Mouse (Mus musculus): ENCODE data around the gene Washc2. TPM values are rescaled to one million over a fixed set of nuclear protein-coding genes. Genes with fewer than 3 reads are reported as not detected.

The Washc2 gene
- total RNA-seq, 1 experiment from 2014 or later: 41.2 TPM

DNA sequence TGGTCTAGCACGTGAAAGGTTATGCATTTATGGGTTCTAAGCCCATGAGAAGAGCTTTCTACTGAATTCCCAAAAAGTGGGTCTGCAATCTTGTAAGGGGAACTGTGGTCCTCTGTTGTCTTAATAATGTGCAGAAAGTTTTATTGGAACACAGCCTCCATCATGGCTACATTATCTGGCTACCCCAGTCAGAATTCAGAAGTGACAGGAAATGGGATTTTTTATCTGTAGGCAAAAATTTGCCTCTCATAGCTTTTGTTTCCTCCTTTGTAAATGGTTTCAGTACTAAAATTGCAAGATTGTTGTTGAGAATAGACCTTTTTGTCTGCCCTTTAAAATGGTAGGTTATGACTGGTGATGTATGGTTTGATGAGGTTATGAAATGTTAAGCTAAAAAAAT lies 55.0 kb downstream of the Washc2 start:
- DNase-seq: no peak

GRCm38 (mm10) chr6:116264018-116264651 lies 56.3 kb downstream of the Washc2 start, which contains the start of gene Zfand4:
Gene Zfand4, plus strand, starts transcription at chr6:116264222.
- DNase-seq: peak; percentile 96

- no peak for DNase-seq
Measured at GRCm38 (mm10) chr6:116264836-116265235, 57.0 kb downstream of the Washc2 start.

DNA sequence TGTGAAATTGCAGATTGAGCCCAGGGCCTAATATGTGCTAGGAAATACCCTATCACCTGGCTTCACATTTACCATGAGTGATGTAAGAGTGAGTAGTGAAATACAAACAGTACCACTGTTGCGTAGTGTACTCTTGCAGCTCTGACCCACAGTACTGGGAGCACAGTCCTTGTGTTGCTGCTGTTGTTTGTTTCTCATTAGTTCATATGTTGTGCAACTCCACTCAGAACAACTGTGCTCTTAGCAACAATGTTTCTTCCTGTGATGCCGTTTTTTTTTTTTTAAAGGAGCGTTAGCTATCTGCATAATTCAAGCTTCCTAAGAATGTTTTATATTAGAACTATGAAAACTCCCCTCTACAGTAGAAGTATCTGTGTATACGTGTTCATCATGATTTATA lies 57.8 kb downstream of the Washc2 start:
- DNase-seq: no peak

GRCm38 (mm10) chr6:116266273-116267109 lies 58.7 kb downstream of the Washc2 start:
- DNase-seq: peak; percentile 26

DNA sequence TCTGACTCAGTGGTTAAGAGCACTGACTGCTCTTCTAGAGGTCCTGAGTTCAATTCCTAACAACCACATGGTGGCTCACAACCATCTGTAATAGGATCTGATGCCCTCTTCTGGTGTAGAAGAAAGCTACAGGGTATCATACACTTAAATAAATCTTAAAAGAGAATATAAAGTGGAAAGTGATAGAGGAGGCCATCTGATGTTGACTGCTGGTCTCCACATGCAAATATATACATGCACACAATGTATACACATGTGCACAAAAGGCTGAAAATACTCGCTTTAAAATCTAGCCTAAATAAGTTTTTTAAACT lies 59.2 kb downstream of the Washc2 start:
- no peak for DNase-seq

- DNase-seq: no peak
Measured at GRCm38 (mm10) chr6:116275695-116276094, 67.9 kb downstream of the Washc2 start.

DNA sequence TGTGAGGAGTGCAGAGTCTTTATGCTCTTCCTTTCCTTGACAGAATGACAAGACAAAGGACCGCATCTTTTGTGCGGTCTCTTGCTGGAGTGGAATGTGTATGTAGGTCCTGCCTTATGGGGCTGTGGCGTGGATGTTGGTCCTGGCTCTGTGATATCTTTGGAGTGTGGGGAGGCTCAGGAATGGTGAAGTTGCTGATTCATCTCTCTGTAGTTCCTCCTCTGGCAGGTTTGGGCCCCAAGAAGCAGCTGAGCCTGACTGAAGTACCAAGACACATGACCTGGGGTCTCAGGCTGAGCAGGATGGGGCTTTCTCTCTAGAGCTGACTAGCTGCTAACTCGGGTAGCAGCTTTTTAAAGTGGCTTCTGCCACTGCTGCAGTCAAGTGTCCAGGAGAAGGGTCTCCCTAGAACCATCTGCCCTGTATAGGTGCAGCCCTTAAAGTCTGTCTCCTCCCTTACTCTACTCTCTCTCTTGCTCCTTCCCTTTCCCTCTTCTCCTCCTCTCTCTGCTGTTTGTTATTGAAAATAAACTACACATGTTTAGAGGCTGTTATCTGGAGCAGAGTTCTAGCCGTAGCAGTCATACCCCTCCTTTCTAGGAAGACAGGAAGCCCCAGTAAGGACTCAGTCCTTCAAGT lies 71.0 kb downstream of the Washc2 start:
- DNase-seq: no peak

GRCm38 (mm10) chr6:116281014-116281413 lies 73.2 kb downstream of the Washc2 start:
- no peak for DNase-seq

- DNase-seq: peak; percentile 21
Measured at GRCm38 (mm10) chr6:116282546-116282945, 74.7 kb downstream of the Washc2 start.

DNA sequence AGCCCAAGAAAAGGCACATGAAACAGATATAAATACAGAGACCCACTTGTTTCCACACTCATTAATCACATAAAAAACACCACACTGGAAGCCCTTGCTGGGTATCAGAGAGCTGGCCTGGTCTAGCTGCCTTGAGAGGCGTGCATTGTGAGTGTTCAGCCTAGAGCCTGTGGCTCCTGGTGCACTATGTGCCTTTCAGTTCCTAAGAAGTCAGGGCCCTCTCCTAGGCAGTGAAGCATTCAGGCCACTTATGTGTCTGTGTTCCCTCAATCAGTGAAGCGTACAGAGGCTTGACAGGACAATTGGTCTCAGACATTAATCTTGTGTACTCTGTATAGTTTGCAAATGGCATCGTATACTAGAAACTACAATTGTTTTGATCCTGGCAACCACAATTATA lies 75.4 kb downstream of the Washc2 start:
- no peak for DNase-seq

DNA sequence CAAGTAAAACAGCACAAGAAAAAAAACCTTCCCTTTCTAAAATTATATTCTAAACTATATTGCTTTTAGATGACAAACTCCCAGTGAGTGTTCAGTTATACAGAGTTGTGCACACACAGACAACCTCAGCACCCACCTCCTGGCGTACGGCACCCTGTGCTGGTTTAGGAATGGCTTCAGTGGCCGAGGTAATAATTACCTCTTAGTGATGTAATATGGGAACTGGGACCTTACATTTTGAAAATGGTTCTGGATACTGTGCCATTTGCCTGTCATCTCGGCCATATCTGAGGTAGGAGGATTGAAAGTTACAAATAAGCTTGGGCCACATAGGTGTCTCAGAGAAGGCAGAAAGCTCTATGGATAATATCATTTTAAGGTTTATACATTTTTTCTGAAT lies 78.5 kb downstream of the Washc2 start:
- no peak for DNase-seq

GRCm38 (mm10) chr6:116286870-116287575 lies 79.2 kb downstream of the Washc2 start:
- no peak for DNase-seq

DNA sequence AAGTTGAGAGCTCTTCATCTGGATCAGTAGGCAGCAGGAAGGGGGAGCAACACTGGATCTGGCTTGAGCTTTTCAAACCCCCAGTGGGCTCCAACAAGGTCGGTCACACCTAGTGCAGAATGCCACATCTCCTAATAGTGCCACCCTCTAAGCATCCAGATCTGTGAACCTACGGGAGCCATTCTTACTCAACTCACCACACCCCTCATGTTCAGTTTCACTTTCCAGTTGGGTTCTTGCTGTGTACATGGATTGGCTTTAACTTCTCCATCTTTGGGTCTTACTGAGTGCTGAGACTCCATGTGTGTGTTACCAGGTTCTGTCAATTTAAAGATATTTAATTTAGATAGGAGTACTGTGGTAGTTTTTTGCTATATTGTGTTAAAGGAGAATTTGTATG lies 103.6 kb downstream of the Washc2 start:
- no peak for DNase-seq

Other genes with a start within 250 kb of the Washc2 start
- 154 and 173 TPM in 2 replicates for gene Plxnd1, start 213.0 kb upstream of the Washc2 start, total RNA-seq (2021)
- 22.7 and 26.5 TPM in 2 replicates for gene Tmcc1, start 14.6 kb upstream of the Washc2 start, total RNA-seq (2021)
- gene Zfand4, start 56.2 kb downstream of the Washc2 start, total RNA-seq (2021): 3.0 and 3.5 TPM in 2 replicates
- gene March8, start 130.0 kb downstream of the Washc2 start, total RNA-seq (2021): 53.9 and 58.5 TPM in 2 replicates